Mouse (Mus musculus) common myeloid progenitor, adult 5-6 weeks (primary cell): Measurements from ENCODE around the gene Gm3642. TPM values are rescaled to one million over a fixed set of nuclear protein-coding genes. Genes with fewer than 3 reads are reported as not detected.
"Not testable (repeated sequence)": the region's sequence is repeated elsewhere in the genome, so short reads cannot be mapped to it uniquely, and the experiment has no call there.

Experiments used
- ATAC-seq: replicated peaks from 2 replicates; pipeline ENCODE4 v1.8.0; 2016; ENCODE audit warnings: low read depth, mild to moderate bottlenecking, moderate TSS enrichment, inconsistent platforms; ENCODE audit not compliant: poor library complexity, severe bottlenecking
- total RNA-seq: library from RNA; stranded (forward); fragments of 200-1000, 187-1606 nt; gene quantifications from 2 replicates; pipeline ENCODE4 v1.2.3, GENCODE M21; 2017

Gene Gm3642
- total RNA-seq: not detected in 2 replicates

DNA sequence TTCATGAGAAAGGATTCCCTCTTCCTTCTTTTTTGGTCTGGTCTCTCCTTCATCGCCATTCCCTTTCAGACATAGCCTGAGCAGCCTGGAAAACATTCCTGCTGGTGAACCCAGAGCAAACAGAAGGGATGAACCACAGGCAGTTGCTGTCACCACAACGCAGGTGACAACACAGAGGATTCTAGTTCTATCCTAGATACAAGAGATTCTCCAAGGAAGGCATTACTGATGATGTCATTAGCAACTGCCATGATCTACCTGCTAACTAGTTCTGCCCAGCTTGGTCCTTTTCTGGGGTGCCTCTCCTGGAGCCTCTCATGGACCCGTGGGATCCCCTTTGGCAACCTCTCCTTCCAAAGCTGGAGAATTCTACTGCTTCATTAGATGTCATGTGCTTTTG is at the start of gene Gm3642:
Gene Gm3642 (minus strand): TSS at position 101 of the 400 bp plus-strand sequence.
- ATAC-seq: not testable (repeated sequence)

DNA sequence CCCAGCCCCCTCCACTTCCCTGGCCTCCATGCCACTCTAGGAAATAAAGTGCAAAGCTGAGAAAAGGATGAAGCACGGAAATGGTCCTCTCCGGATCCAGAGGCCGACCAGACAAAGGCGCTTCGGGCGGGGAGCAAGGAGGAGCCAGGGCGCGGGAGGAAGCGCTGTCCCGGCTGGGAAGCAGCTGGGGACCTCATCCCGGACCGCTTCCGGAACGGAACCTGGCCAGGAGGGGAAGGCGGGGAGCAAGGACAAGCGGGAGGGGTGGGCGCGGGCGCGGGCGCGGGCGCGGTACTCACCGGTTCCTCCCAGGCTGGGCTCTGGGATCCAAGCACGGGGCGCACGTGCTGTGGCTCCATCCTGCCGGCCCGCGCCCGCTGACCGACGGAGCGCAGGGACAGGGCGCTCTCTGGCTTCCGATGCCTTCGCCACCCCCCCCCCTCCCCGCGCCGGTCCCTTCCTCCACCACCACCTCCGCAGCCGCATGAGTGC is 49.5 kb upstream of the Gm3642 start, which contains the start of gene Gm3667:
Gene Gm3667 (minus strand): TSS at position 442 of the 492 bp plus-strand sequence.
- ATAC-seq: not testable (repeated sequence)

DNA sequence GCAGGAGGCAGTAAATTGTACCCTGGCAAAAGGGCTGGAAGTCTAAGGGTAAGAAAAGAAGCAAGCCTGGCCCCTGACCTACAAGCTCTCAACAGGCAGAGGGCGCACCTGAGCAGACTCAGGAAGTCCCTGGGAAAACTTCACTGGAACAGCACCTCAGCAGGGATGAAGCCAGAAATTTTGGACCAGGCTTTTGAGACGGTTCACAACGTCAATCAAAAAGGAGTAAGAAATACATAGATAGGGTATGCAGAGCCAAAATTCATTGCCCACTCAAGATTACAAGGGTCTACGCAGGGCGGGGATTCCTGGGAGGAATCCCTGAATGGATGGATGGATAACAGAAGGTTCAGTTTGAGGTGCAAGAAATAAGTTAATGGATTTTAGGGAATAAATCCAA is 48.7 kb upstream of the Gm3642 start:
- ATAC-seq: not testable (repeated sequence)

DNA sequence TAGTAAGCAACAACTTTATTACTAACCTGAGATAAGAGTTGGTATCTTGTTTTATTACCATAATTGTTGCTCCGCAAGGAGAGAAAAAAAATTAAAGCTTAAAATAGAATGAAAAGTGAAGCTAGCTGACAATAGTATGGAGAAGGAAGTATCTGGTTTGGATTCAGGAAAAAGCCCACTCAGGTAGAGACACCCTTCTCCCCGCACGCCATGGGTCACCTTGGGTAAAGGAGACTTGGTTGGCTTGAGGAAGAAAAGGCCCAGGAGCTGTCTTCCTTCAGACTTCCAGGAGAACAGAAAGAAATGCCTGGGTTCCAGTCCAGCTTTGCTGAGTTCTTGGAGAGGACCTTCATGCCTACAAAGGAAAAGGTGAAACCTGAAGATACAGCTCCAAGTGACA is 16.8 kb downstream of the Gm3642 start:
- not testable (repeated sequence) for ATAC-seq

Other genes starting within 250 kb of the Gm3642 start
- gene Gm3629, start 249.7 kb downstream of the Gm3642 start, total RNA-seq: not detected in 2 replicates
- not detected in 2 replicates for gene Gm3460, start 217.9 kb downstream of the Gm3642 start, total RNA-seq
- gene Gm10251, start 156.1 kb downstream of the Gm3642 start, total RNA-seq: not detected in 2 replicates
- not detected in 2 replicates for gene Gm8050, start 120.1 kb downstream of the Gm3642 start, total RNA-seq
- gene Gm3636, start 98.0 kb downstream of the Gm3642 start, total RNA-seq: 0.27 and 1.2 TPM in 2 replicates
- not detected in 2 replicates for gene Gm8362, start 65.9 kb downstream of the Gm3642 start, total RNA-seq
- not detected in 2 replicates for gene Gm3667, start 49.7 kb upstream of the Gm3642 start, total RNA-seq
- not detected in 2 replicates for gene Gm6356, start 133.5 kb upstream of the Gm3642 start, total RNA-seq
- gene Gm10406, start 187.1 kb upstream of the Gm3642 start, total RNA-seq: not detected in 2 replicates
- gene Gm3685, start 204.7 kb upstream of the Gm3642 start, total RNA-seq: not detected in 2 replicates